Mouse (Mus musculus) lung, embryonic 16.5 days (tissue): ENCODE data around the gene 6030458C11Rik. TPM values are rescaled to one million over a fixed set of nuclear protein-coding genes. Genes with fewer than 3 reads are reported as not detected.
A peak's percentile ranks its signal among the peaks of the same experiment; 100 is the strongest.

Experiments
- ATAC-seq: fragments of 200-750 bp; cut with Nextera tagmentation; 2 replicates; pipeline ENCODE4 v1.8.0; 2017; ENCODE audit warnings: low read depth, mild to moderate bottlenecking, moderate library complexity
- H3K27ac ChIP-seq: fragments of 300-500 bp; sonication (generic); 2 replicates; pipeline ENCODE4 v1.5.1; 2014; ENCODE audit warnings: mild to moderate bottlenecking, control low read depth, low read length
- H3K27me3 ChIP-seq: fragments of 300-500 bp; sonication (generic); 2 replicates; pipeline ENCODE4 v1.6.1; 2014; ENCODE audit warnings: low read depth, low read length, mixed read lengths; ENCODE audit not compliant: control insufficient read depth, insufficient read depth
- H3K36me3 ChIP-seq: fragments of 300-500 bp; sonication (generic); 2 replicates; pipeline ENCODE4 v1.6.1; 2014; ENCODE audit warnings: low read length; ENCODE audit not compliant: control insufficient read depth, insufficient read depth
- H3K4me1 ChIP-seq: fragments of 300-500 bp; sonication (generic); replicated peaks from 2 replicates; pipeline ENCODE4 v1.6.1; 2014; ENCODE audit warnings: low read length, mixed read lengths; ENCODE audit not compliant: control insufficient read depth, insufficient read depth
- H3K4me2 ChIP-seq: fragments of 300-500 bp; sonication (generic); 2 replicates; pipeline ENCODE4 v1.6.1; 2014; ENCODE audit warnings: low read depth, low read length, control low read depth
- H3K4me3 ChIP-seq: fragments of 300-500 bp; sonication (generic); 2 replicates; pipeline ENCODE4 v1.5.1; 2014; ENCODE audit warnings: mild to moderate bottlenecking, low read length, control low read depth
- H3K9ac ChIP-seq: fragments of 300-500 bp; sonication (generic); 2 replicates; pipeline ENCODE4 v1.6.1; 2014; ENCODE audit warnings: low read length, control low read depth
- H3K9me3 ChIP-seq: fragments of 300-500 bp; sonication (generic); 2 replicates; pipeline ENCODE4 v1.6.1; 2016; ENCODE audit warnings: low read length; ENCODE audit not compliant: control insufficient read depth
- WGBS: fragments of 180-500 bp; shearing (Covaris S2); extraction: QIAGEN DNeasy Blood & Tissue Kit; methylation state at CpG from one replicate; pipeline ENCODE4 v1.1.7; 2014; 5-methylcytosine and 5-hydroxymethylcytosine counted together
- polyA plus RNA-seq: library from polyadenylated mRNA; unstranded; fragments of >200 nt; fragmentation: Nextera tagmentation; extraction: Ambion mirVana; gene quantifications from 2 replicates; pipeline ENCODE4 v1.2.1, GENCODE M21; 2015

6030458C11Rik gene
- 32.9 and 33.0 TPM in 2 replicates for polyA plus RNA-seq

GRCm38 (mm10) chr15:12824197-12824952 lies at the start of gene 6030458C11Rik, which contains the start of gene Drosha:
TSS of gene 6030458C11Rik (minus strand) at chr15:12824649.
TSS of gene Drosha (plus strand) at chr15:12824815.
- Histone ChIP-seq H3K27ac (peak within 1 kb of the TSS; percentile 53), H3K4me1 (peaks cover 13% of the 10 kb centered on the region), H3K27me3 (no peaks in the 10 kb centered on the region), H3K36me3 (peaks cover 15% of the 10 kb centered on the region), H3K4me3 (peak within 1 kb of the TSS; percentile 98), H3K9ac (peak within 1 kb of the TSS; percentile 95), H3K4me2 (peak within 1 kb of the TSS; percentile 89), H3K9me3 (no peaks in the 10 kb centered on the region)
- under 1% methylated on average over 67 of the region's 67 CpGs for WGBS
- peak; percentile 100 for ATAC-seq

GRCm38 (mm10) chr15:12867269-12867668 lies 42.8 kb upstream of the 6030458C11Rik start:
- no peaks in the 10 kb centered on the region for H3K27me3 ChIP-seq
- no peak overlapping the region for H3K4me3 ChIP-seq
- H3K9ac ChIP-seq, result no peak overlapping the region
- no peaks in the 10 kb centered on the region for H3K9me3 ChIP-seq
- H3K4me2 ChIP-seq, result no peak overlapping the region
- 77% methylated on average over 8 of the region's 8 CpGs for WGBS
- H3K4me1 ChIP-seq, result no peaks in the 10 kb centered on the region
- no peak overlapping the region for H3K27ac ChIP-seq
- H3K36me3 ChIP-seq, result peaks cover 16% of the 10 kb centered on the region
- no peak for ATAC-seq

GRCm38 (mm10) chr15:12865595-12866314 lies 41.3 kb upstream of the 6030458C11Rik start:
- H3K9me3 ChIP-seq, result no peaks in the 10 kb centered on the region
- H3K27me3 ChIP-seq, result no peaks in the 10 kb centered on the region
- no peaks in the 10 kb centered on the region for H3K4me1 ChIP-seq
- no peak overlapping the region for H3K27ac ChIP-seq
- H3K36me3 ChIP-seq, result peaks cover 13% of the 10 kb centered on the region
- ATAC-seq, result no peak
- WGBS, result 78% methylated on average over 7 of the region's 7 CpGs
- H3K9ac ChIP-seq, result no peak overlapping the region
- H3K4me3 ChIP-seq, result no peak overlapping the region
- no peak overlapping the region for H3K4me2 ChIP-seq

- H3K27ac ChIP-seq, result no peak overlapping the region
- peak; percentile 54 for ATAC-seq
- 45% methylated on average over 1 of the region's 1 CpGs for WGBS
- H3K36me3 ChIP-seq, result peaks cover 16% of the 10 kb centered on the region
- no peak overlapping the region for H3K9ac ChIP-seq
- H3K4me2 ChIP-seq, result no peak overlapping the region
- no peak overlapping the region for H3K4me3 ChIP-seq
- no peaks in the 10 kb centered on the region for H3K4me1 ChIP-seq
- no peaks in the 10 kb centered on the region for H3K27me3 ChIP-seq
- H3K9me3 ChIP-seq, result no peaks in the 10 kb centered on the region
These were observed 39.2 kb upstream of the 6030458C11Rik start for GRCm38 (mm10) chr15:12863669-12864068.

- WGBS, result 91% methylated on average over 3 of the region's 3 CpGs
- Histone ChIP-seq H3K27me3 (no peaks in the 10 kb centered on the region), H3K4me1 (no peaks in the 10 kb centered on the region), H3K4me3 (no peak overlapping the region), H3K9me3 (no peaks in the 10 kb centered on the region), H3K9ac (no peak overlapping the region), H3K36me3 (peaks cover 17% of the 10 kb centered on the region), H3K27ac (no peak overlapping the region), H3K4me2 (no peak overlapping the region)
- ATAC-seq, result no peak
These were observed 37.6 kb upstream of the 6030458C11Rik start for GRCm38 (mm10) chr15:12862061-12862460.

DNA sequence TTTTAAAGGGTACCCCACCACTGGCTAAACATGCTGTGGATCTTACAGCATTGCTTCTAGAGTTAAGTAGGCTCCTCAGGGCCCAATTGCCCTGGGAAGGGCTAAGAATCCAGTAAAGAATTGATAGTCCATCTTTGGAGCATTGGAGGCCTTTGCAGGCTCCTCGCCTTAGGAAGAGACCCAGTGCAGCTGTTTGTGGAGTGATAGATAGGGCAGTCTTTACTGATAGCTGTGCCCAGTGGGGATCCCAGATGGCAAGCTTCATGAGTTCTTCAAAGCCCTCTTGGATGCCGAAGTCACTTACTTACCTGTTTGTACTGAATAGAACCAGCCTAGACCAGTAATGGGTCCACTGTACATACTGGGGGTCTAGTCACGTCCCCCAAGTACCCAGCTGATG lies 34.2 kb upstream of the 6030458C11Rik start:
- Histone ChIP-seq H3K27me3 (no peaks in the 10 kb centered on the region), H3K9me3 (no peaks in the 10 kb centered on the region), H3K36me3 (peaks cover 10% of the 10 kb centered on the region), H3K4me3 (no peak overlapping the region), H3K9ac (no peak overlapping the region), H3K4me1 (no peaks in the 10 kb centered on the region), H3K27ac (no peak overlapping the region), H3K4me2 (no peak overlapping the region)
- ATAC-seq, result no peak
- WGBS, result 92% methylated on average over 3 of the region's 3 CpGs

DNA sequence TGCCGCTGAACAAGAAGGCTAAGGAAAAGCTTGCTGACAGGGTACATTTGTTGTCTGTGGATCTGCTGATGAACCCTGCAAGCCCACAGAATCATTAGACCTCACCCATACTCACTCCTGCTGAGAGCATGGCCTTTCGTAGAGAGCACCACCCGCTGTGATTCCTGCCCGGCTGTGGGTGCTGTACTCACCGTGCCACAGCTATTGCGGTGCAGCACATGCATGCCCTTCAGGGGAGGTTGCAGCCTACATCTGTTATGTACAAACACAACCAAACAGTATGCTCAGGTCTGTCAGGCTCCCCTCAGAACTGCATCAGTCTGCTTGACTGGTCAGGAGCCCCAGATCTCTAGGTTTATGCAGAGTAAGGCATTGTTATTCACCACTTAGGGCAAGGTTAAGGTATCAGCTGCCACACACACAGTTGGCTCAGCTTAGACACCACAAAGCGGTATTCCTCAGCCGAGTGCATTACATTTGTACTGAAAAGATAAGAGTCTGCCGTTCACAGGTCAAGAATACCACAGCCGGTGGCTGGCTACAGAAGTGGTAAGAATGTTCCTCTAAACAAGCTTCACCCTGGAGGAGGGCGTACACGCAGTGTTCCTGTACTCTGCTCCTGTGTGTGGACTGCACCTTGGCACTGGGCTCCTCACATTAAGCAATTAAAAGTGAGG lies 33.5 kb upstream of the 6030458C11Rik start:
- Histone ChIP-seq H3K4me2 (no peak overlapping the region), H3K4me3 (no peak overlapping the region), H3K27me3 (no peaks in the 10 kb centered on the region), H3K9me3 (no peaks in the 10 kb centered on the region), H3K36me3 (peaks cover 10% of the 10 kb centered on the region), H3K9ac (no peak overlapping the region), H3K27ac (no peak overlapping the region), H3K4me1 (no peaks in the 10 kb centered on the region)
- 86% methylated on average over 12 of the region's 12 CpGs for WGBS
- no peak for ATAC-seq

DNA sequence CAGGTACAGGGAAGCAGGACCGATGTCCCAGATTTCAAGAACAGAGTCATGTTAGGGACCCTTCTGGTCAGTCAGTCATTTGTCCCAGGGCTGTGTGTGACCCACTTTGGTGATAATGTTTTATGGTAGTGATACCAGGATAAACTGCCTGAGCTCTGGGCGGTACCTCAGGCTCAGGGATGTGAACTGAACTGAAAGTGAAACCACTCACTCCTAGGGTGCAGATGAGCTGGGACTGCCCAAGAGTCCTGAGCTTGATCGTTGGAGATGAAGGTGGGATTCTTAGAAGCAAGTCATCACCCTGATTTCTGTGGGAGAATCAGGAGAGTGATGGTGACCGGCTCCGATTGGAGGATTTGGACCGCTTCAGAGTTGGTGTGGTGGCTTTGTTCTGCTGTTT lies 32.3 kb upstream of the 6030458C11Rik start:
- H3K9ac ChIP-seq, result no peak overlapping the region
- peaks cover 10% of the 10 kb centered on the region for H3K36me3 ChIP-seq
- H3K4me1 ChIP-seq, result no peaks in the 10 kb centered on the region
- 95% methylated on average over 6 of the region's 6 CpGs for WGBS
- no peaks in the 10 kb centered on the region for H3K27me3 ChIP-seq
- H3K4me3 ChIP-seq, result no peak overlapping the region
- H3K4me2 ChIP-seq, result no peak overlapping the region
- no peak for ATAC-seq
- H3K9me3 ChIP-seq, result no peaks in the 10 kb centered on the region
- H3K27ac ChIP-seq, result no peak overlapping the region

DNA sequence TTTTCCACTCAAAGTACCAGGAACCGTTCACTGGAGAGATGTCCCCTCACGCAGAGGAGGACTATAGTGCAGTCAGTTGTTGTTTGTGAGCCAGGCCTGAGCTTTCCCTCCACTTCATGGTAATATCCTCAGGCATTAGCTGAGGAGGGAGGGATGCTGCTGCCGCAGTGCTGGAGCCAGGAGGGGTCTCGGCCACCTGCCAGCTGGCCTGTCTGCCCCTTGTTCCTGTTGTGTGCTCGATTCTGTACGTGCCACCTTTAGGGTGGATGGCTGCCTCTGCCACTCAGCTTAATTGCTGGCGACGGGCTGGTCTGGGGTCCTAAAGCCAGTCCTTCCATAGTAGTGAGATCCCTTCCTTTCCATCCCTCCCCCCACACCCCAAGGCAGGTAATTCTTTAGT lies 29.0 kb upstream of the 6030458C11Rik start:
- Histone ChIP-seq H3K27ac (no peak overlapping the region), H3K4me2 (no peak overlapping the region), H3K9me3 (no peaks in the 10 kb centered on the region), H3K36me3 (peaks cover 17% of the 10 kb centered on the region), H3K4me3 (no peak overlapping the region), H3K27me3 (no peaks in the 10 kb centered on the region), H3K4me1 (no peaks in the 10 kb centered on the region), H3K9ac (no peak overlapping the region)
- WGBS, result 94% methylated on average over 8 of the region's 8 CpGs
- no peak for ATAC-seq
